Mouse (Mus musculus) embryonic facial prominence, embryonic 13.5 days (tissue): ENCODE results near the gene Nup54. TPM values are rescaled to one million over a fixed set of nuclear protein-coding genes. Genes with fewer than 3 reads are reported as not detected.
A peak's percentile ranks its signal among the peaks of the same experiment; 100 is the strongest.

Source experiments
- ATAC-seq: fragments of 200-750 bp; cut with Nextera tagmentation; 2 replicates; pipeline ENCODE4 v1.8.0; 2017; ENCODE audit warnings: low read depth; ENCODE audit not compliant: insufficient number of reproducible peaks, insufficient read depth, low FRiP score, low TSS enrichment
- H3K27ac ChIP-seq: fragments of 300-500 bp; sonication (generic); 2 replicates; pipeline ENCODE4 v1.5.1; 2015; ENCODE audit warnings: moderate library complexity, mild to moderate bottlenecking, inconsistent platforms
- H3K27me3 ChIP-seq: fragments of 300-500 bp; sonication (generic); 2 replicates; pipeline ENCODE4 v1.6.1; 2015; ENCODE audit warnings: mild to moderate bottlenecking, inconsistent platforms
- H3K36me3 ChIP-seq: fragments of 300-500 bp; sonication (generic); 2 replicates; pipeline ENCODE4 v1.6.1; 2015; ENCODE audit warnings: mild to moderate bottlenecking, inconsistent platforms
- H3K4me1 ChIP-seq: fragments of 300-500 bp; sonication (generic); 2 replicates; pipeline ENCODE4 v1.6.1; 2015; ENCODE audit warnings: inconsistent platforms
- H3K4me2 ChIP-seq: fragments of 300-500 bp; sonication (generic); 2 replicates; pipeline ENCODE4 v1.6.1; 2015; ENCODE audit warnings: moderate library complexity, mild to moderate bottlenecking, inconsistent platforms
- H3K4me3 ChIP-seq: fragments of 300-500 bp; sonication (generic); 2 replicates; pipeline ENCODE4 v1.5.1; 2015; ENCODE audit warnings: mild to moderate bottlenecking, inconsistent platforms
- H3K9ac ChIP-seq: fragments of 300-500 bp; sonication (generic); 2 replicates; pipeline ENCODE4 v1.6.1; 2015; ENCODE audit warnings: mild to moderate bottlenecking, inconsistent platforms
- H3K9me3 ChIP-seq: fragments of 300-500 bp; sonication (generic); 2 replicates; pipeline ENCODE4 v1.6.1; 2016; ENCODE audit warnings: inconsistent platforms
- WGBS: fragments of 180-500 bp; shearing (Covaris S2); methylation state at CpG from one replicate; pipeline ENCODE4 v1.1.7; 2015; ENCODE audit warnings: mixed read lengths; 5-methylcytosine and 5-hydroxymethylcytosine counted together
- polyA plus RNA-seq: library from polyadenylated mRNA; unstranded; fragments of >200 nt; fragmentation: Nextera tagmentation; extraction: Ambion mirVana; gene quantifications from 2 replicates; pipeline ENCODE4 v1.2.1, GENCODE M21; 2015

The Nup54 gene
- polyA plus RNA-seq: 52.7 and 57.0 TPM in 2 replicates

DNA sequence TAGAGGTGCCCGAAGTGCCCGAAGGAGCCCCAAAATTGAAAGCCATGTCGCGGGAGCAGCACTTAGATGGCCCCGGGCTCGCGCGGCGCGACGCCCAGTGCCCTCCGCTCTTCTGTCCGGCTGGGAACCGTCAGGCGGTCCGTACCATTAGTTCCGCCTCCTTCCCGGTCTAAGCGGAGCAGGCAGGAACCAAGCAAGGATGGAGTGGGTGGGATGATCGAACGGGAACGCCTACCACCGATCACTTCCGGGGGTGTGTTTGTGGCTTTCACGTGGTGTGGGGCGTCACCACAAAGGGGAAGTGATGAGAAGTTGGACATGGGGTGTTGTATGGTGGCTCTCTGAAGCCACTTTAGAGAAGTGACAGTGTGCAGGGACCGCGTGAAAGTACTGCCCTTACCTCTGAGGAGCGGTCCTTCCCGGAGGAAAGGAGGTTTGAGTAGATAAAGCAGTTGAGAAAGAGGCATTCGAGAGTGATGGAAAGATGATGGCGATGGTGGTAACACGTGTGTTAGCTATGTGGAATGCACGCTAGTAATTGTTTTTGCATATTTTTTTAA is at the start of gene Nup54:
Gene Nup54, minus strand, starts transcription at position 195 of the 560 bp plus-strand sequence.
- Histone ChIP-seq H3K27ac (peak within 1 kb of the TSS; percentile 86), H3K9ac (peak within 1 kb of the TSS; percentile 95), H3K4me2 (peak within 1 kb of the TSS; percentile 83), H3K9me3 (no peaks in the 10 kb centered on the region), H3K4me3 (peak within 1 kb of the TSS; percentile 93), H3K4me1 (peaks cover 7% of the 10 kb centered on the region), H3K27me3 (no peaks in the 10 kb centered on the region), H3K36me3 (0 out of 2 replicates have a peak, but pooled peaks cover 6% of the 10 kb centered on the region)
- ATAC-seq: peak; percentile 100
- WGBS: under 1% methylated on average over 34 of the region's 34 CpGs

DNA sequence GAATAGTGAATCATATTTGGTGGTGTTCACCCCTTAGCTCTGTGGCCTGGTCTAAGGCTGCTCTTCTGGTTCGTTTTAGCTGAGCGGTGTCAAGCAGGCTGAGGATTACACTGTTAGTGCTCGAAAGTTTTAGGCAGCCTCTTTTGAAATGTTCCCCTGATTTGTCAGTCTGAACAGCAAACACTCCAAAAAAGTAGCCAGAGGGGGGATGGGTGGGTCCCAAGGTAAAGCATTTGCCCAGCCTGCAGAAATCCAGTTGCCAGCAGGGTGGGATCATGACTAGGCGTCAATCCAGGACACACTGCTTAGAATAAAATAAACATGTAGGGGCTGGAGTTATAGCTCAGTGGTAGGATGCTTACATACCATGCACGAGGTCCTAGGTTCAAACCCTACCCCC is 37.8 kb upstream of the Nup54 start:
- 78% methylated on average over 5 of the region's 5 CpGs for WGBS
- Histone ChIP-seq H3K9me3 (no peaks in the 10 kb centered on the region), H3K27me3 (no peaks in the 10 kb centered on the region), H3K9ac (no peak overlapping the region), H3K27ac (no peak overlapping the region), H3K4me1 (0 out of 2 replicates have a peak, but pooled peaks cover 3% of the 10 kb centered on the region), H3K4me3 (no peak overlapping the region), H3K4me2 (no peak overlapping the region), H3K36me3 (0 out of 2 replicates have a peak, but pooled peaks cover 7% of the 10 kb centered on the region)
- ATAC-seq: no peak

GRCm38 (mm10) chr5:92471531-92471930 is 36.5 kb upstream of the Nup54 start:
- Histone ChIP-seq H3K9me3 (no peaks in the 10 kb centered on the region), H3K27me3 (no peaks in the 10 kb centered on the region), H3K4me3 (no peak overlapping the region), H3K36me3 (0 out of 2 replicates have a peak, but pooled peaks cover 7% of the 10 kb centered on the region), H3K4me1 (0 out of 2 replicates have a peak, but pooled peaks cover 3% of the 10 kb centered on the region), H3K4me2 (no peak overlapping the region), H3K9ac (no peak overlapping the region), H3K27ac (no peak overlapping the region)
- WGBS: 83% methylated on average over 4 of the region's 4 CpGs
- ATAC-seq: no peak

GRCm38 (mm10) chr5:92469201-92470130 is 34.4 kb upstream of the Nup54 start:
- Histone ChIP-seq H3K4me3 (no peak overlapping the region), H3K27me3 (no peaks in the 10 kb centered on the region), H3K36me3 (0 out of 2 replicates have a peak, but pooled peaks cover 3% of the 10 kb centered on the region), H3K4me2 (no peak overlapping the region), H3K9ac (no peak overlapping the region), H3K9me3 (no peaks in the 10 kb centered on the region), H3K4me1 (0 out of 2 replicates have a peak, but pooled peaks cover 3% of the 10 kb centered on the region), H3K27ac (no peak overlapping the region)
- ATAC-seq: no peak
- WGBS: 86% methylated on average over 18 of the region's 18 CpGs

DNA sequence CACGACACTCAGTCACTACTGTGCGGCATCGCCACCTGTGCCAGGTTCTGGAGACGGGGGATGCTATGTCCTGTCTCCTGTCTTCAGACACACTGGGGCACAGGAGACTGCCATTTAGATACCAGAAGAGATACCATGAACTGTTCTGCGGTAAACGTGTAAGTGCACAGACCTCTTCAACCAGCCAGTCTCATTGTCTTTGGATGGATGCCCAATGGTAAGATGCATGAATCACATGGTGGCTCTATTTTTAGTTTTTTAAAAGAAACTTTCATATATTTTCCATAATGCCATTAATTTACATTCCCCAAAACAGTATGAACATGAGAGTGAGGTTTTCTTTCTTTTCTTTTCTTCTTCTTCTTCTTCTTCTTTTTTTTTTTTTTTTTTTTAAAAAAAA is 33.2 kb upstream of the Nup54 start:
- Histone ChIP-seq H3K4me2 (no peak overlapping the region), H3K9me3 (no peaks in the 10 kb centered on the region), H3K4me3 (no peak overlapping the region), H3K27me3 (no peaks in the 10 kb centered on the region), H3K27ac (no peak overlapping the region), H3K36me3 (no peaks in the 10 kb centered on the region), H3K4me1 (0 out of 2 replicates have a peak, but pooled peaks cover 3% of the 10 kb centered on the region), H3K9ac (no peak overlapping the region)
- WGBS: 89% methylated on average over 6 of the region's 6 CpGs
- ATAC-seq: no peak

- Histone ChIP-seq H3K27ac (no peak overlapping the region), H3K9ac (no peak overlapping the region), H3K9me3 (no peaks in the 10 kb centered on the region), H3K27me3 (no peaks in the 10 kb centered on the region), H3K4me1 (0 out of 2 replicates have a peak, but pooled peaks cover 3% of the 10 kb centered on the region), H3K4me3 (no peak overlapping the region), H3K4me2 (no peak overlapping the region), H3K36me3 (no peaks in the 10 kb centered on the region)
- ATAC-seq: no peak
- WGBS: 76% methylated on average over 8 of the region's 8 CpGs
Observed at GRCm38 (mm10) chr5:92467102-92467766, 32.2 kb upstream of the Nup54 start.

GRCm38 (mm10) chr5:92465511-92465910 is 30.5 kb upstream of the Nup54 start:
- WGBS: 91% methylated on average over 5 of the region's 5 CpGs
- Histone ChIP-seq H3K9me3 (no peaks in the 10 kb centered on the region), H3K4me3 (no peak overlapping the region), H3K4me2 (no peak overlapping the region), H3K27ac (no peak overlapping the region), H3K36me3 (peaks cover 4% of the 10 kb centered on the region; the same call in 1 of the 2 replicates), H3K9ac (no peak overlapping the region), H3K27me3 (no peaks in the 10 kb centered on the region), H3K4me1 (0 out of 2 replicates have a peak, but pooled peaks cover 3% of the 10 kb centered on the region)
- ATAC-seq: no peak

- peaks cover 6% of the 10 kb centered on the region; the same call in 1 of the 2 replicates for H3K36me3 ChIP-seq
- no peak overlapping the region for H3K9ac ChIP-seq
- no peaks in the 10 kb centered on the region for H3K4me1 ChIP-seq
- no peak overlapping the region for H3K27ac ChIP-seq
- 15% methylated on average over 5 of the region's 5 CpGs for WGBS
- H3K4me2 ChIP-seq: no peak overlapping the region
- H3K4me3 ChIP-seq: no peak overlapping the region
- no peaks in the 10 kb centered on the region for H3K27me3 ChIP-seq
- peak; percentile 52; the same call in 1 of the 2 replicates for ATAC-seq
- H3K9me3 ChIP-seq: no peaks in the 10 kb centered on the region
Observed at GRCm38 (mm10) chr5:92461321-92461720, 26.3 kb upstream of the Nup54 start.

DNA sequence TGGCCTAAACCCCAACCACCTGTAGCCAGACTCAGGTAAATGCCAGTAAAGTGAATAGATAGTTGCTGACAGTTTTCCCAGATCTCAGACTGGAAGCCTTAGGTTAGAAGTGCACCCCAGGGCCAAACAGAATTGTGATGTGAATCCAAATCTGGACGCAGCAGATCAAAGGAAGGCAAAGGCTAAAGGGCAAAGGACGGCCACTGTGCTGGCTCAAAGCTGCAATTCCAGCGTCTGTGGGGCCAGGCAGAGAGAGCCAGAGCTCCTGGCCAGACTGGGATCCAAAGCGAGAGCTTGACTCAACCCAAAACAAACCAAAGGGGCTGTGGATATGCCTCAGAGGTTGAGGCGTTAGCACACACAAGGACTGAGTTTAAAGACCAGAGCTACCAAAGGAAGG is 23.7 kb upstream of the Nup54 start:
- Histone ChIP-seq H3K27ac (no peak overlapping the region), H3K4me3 (no peak overlapping the region), H3K4me2 (no peak overlapping the region), H3K4me1 (no peaks in the 10 kb centered on the region), H3K27me3 (no peaks in the 10 kb centered on the region), H3K9ac (no peak overlapping the region), H3K9me3 (no peaks in the 10 kb centered on the region), H3K36me3 (peaks cover 19% of the 10 kb centered on the region)
- WGBS: 37% methylated on average over 5 of the region's 5 CpGs
- ATAC-seq: no peak

DNA sequence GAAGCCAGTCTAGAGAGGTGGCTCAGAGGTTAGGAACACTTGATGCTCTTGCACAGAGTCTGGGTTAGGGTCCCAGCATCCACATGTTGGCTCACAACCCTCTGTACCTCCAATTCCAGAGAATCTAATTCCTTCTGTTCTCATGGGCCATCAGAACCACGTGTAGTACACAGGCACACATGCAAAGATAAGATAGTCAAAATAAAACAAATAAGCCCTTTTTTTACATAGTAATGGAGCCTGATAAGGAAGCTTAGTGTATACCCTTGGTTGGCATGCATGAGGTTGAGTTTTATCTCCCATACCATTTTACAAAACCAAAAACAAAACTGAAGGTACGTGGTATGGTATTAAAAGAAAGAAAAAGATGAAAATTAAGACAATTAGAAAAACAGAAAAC is 22.4 kb upstream of the Nup54 start:
- Histone ChIP-seq H3K9me3 (no peaks in the 10 kb centered on the region), H3K9ac (no peak overlapping the region), H3K4me2 (no peak overlapping the region), H3K27me3 (no peaks in the 10 kb centered on the region), H3K4me1 (no peaks in the 10 kb centered on the region), H3K27ac (no peak overlapping the region), H3K4me3 (no peak overlapping the region), H3K36me3 (peaks cover 28% of the 10 kb centered on the region)
- 78% methylated on average over 2 of the region's 2 CpGs for WGBS
- ATAC-seq: no peak

GRCm38 (mm10) chr5:92452876-92453275 is 17.9 kb upstream of the Nup54 start:
- no peak overlapping the region for H3K4me2 ChIP-seq
- no peak for ATAC-seq
- no peak overlapping the region for H3K27ac ChIP-seq
- H3K36me3 ChIP-seq: peaks cover 63% of the 10 kb centered on the region
- WGBS: 91% methylated on average over 5 of the region's 5 CpGs
- no peak overlapping the region for H3K4me3 ChIP-seq
- H3K27me3 ChIP-seq: no peaks in the 10 kb centered on the region
- no peak overlapping the region for H3K9ac ChIP-seq
- H3K9me3 ChIP-seq: no peaks in the 10 kb centered on the region
- H3K4me1 ChIP-seq: no peaks in the 10 kb centered on the region
